Mouse (Mus musculus): ENCODE measurements at regions not wholly inside any gene's neighbourhood (a gene's known extent, or its start where the extent isn't known, plus 50 kb on each side); places are given as distances from the start of the nearest gene placed in this dataset.

DNA sequence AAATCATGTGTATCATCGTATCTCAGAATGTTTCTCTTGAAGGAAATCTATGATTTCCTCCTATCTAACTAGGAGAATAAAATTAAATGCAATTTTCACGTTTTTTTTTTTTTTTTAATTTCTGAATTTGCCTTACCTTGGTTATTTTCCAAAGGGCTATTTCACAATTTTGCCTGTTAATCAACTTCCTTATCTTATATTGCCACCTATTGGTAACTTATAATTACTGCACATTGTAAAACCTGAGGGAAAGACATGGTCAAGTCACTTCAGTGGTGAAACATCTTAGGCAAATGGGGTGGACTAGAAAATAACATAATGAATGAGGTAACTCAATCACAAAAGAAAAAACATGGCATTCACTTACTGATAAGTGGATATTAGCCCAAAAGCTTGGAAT lies 232.0 kb downstream of the Nap1l3 start:
- peak; percentile 1 for DNase-seq (ENCODE audit: inconsistent ontology term)
